Mouse (Mus musculus) Muller cell, postnatal 12 days (primary cell): ENCODE data around the gene Myom1.

Experiments
- DNase-seq: peaks from one replicate; pipeline ENCODE4 v3.0.0-alpha.2; 2015; ENCODE audit errors: inconsistent ontology term

Gene Myom1

DNA sequence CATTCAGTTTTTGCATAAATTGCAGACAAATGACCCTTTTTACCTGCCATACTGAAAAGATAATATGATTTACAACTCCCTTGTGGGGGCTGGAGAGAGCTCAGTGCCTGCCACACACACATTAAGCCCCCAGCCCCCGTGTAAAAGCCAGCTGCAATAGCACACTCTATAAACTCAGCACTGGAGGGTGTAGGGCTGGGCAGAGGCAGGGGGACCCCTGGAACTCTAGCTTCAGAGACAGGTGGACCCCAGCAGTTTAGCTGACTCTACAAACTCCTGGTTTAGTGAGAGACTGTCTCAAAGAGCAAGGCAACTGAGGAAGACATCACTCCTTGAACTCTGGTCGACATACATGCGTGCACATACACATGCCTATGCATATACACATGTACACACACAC, 55.3 kb downstream of the Myom1 start:
- no peak for DNase-seq

DNA sequence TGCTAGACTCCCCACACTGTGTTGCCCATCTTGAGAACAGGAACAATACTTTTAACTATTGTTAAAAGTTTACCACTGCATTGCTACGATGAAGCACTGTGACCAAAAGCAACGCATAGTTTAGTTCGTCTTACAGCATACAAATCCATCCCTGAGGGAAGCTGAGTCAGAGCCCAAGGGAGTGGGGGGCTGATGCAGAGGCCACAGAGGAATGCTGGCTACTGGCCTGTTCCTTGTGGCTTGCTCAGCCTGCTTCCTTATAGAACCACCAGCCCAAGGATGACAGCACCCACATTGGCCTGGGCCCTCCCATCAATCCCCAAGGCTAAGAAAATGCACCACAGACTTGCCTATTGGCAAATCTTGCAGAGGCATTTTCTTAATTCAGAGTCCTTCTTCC, 56.8 kb downstream of the Myom1 start:
- peak; percentile 56 for DNase-seq

DNA sequence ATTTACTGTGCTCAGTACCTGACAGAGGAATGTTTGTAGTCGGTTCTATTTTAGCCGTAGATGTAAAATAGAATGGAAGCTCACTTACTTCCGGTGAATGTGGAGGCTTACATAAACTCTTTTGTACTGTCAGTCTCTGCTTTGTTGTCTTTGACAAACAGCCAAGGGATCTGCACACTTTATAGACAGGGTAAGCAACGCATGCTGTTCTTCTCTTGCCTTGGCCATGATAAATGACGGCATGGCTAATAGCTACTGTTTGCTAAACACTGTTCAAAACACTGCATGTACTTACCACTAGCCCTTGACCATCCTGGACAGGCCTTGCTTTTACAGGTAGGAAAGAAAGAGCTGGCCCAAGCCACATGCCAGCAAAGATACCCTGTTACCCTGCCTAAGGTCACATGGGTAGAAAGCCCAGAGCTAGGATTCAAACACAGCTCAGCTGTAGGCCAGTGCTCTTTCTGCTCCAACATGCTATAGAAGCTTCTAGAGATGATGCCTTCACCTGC, 59.7 kb downstream of the Myom1 start:
- DNase-seq = no peak

DNA sequence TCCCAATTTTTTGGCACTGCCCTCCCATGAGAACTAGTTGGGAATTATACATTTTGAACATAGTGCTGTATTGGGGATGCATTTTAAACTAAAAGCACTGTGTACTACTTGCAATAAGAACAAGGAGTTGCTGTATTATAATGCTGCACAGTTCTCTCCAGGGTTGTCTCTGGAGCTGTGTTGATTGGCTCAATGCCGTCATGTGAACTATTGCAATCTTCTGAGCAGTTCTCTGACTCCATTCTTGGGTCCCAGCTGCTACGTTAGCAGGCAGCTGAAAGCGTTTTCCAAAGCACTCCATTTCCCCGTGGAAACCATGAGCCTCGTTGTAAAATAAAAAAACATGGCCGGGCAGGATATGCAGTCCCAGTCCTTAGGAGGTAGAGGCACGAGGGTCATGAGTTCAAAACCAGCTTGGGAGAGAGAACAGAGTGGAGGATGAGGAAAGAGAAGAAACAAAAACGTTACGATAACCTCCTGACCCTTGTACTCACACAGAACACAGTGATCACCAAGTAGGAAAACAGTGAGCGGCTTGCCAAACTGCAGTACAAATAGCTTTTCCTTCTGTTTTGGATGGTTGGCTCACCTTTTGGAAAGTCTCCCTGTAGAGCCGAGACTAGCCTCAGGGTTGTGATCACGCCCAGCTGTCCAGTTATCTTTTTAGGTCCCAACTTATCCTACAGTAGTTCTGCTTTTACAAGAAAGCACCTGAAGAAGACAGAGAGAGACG, 60.6 kb downstream of the Myom1 start:
- DNase-seq = no peak

DNA sequence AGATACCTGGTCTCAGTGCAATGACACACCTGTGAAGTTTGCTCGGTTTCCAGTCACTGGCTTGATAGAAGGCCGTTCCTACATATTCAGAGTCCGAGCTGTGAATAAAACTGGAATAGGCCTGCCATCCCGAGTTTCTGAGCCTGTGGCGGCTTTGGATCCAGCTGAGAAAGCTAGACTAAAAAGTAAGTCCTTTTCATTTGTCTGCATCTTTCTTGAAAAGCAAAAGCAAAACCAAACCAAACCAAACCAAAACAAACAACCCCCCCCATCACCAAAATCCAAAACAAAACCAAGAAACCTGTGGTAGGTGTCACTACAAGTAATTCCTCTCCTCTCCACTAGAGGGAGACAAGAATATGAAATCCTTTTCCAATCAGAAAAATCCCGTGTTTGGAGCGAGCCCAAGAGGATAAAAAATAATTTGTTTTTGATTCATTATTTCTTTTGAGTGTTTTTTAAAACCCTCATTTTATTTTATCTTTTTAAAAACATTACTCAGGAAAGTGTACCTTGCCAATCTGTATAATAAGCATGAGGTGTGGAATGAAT, 62.1 kb downstream of the Myom1 start:
- no peak for DNase-seq

DNA sequence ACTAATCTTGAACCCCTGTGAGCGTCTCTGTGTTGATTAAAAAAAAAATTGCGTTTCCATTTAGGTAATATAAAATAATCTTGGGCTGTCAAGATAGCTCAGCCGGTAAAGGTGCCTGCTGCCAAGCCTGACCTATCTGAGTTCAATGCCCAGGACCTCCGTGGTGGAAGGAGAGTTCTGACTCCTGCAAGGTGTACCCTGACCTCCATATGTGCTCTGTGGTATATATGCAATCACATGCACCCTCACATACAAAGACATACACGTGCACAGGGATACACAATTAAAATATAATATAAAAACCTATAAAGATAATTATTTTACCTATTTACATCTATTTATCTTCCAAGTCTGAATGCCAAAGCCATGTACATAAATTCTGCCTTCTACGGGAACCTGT, 62.7 kb downstream of the Myom1 start:
- DNase-seq = no peak

DNA sequence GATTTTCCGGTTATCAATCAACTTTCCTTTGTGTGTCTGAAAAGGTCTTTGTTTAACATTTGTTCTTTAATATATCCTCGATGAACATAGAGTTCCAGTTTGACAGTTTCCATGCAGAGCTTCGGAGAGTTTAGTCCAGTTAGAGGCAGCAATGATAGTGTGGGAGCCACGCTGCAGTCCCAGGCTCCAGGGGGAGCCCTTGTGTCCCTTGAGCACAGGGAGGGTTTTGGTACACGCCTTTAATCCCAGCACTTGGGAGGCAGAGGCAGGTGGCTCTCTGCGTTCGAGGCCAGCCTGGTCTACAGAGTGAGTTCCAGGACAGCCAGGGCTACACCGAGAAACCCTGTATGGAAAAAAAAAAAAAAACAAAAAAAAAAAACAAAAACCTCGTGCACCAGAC, 66.7 kb downstream of the Myom1 start:
- DNase-seq = no peak

DNA sequence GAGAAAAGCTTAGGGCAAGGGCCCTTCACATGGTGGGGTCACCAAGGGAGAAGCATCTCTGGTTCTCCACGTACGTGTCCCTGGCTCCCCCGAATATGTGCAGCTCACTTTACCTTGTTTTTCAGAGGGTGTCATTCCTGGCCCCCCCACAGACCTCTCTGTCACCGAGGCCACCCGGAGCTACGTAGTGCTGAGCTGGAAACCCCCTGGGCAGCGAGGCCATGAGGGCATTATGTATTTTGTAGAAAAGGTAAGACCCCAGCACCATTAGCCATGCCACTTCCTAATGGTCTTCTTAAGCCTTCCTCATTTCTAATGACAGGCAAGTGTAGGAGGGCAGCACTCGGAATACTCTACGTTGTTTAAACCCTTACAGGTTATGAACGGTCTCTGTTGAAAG, 69.5 kb downstream of the Myom1 start:
- DNase-seq = no peak

DNA sequence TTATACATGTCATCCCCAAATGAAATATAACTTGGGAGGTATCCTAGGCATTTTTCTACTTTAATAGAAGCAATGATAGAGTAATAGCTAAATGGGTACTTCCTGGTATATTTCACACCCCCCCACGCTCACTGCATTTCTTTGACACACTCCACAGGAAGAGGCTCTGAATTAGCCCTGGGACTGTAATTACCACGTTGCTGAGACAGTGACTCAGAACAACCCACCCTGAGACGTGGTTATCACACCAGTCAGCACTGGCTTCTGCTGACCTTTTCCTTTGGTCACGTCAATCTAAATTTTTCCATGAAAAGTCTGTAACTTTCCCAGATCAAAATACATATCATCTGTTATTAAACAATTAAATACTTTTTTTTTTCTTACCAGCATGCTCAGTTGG, 72.0 kb downstream of the Myom1 start:
- DNase-seq = no peak

DNA sequence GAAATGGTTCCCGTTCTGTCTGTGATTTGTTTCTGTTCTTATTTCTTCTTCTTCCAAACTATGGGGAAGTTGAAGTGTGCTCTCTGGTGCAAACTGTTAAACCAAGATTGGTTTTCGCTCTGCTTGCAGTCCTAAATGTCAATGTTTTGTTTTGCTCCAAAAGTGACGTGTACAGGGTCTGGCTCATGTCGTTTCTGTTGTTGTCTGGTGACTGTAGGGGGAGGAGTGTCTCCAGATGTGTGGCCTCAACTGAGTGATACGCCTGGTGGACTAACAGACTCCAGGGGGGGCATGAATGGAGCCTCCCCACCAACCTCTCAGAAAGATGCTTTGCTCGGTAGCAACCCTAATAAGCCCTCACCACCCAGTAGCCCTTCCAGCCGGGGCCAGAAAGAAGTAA, 79.6 kb downstream of the Myom1 start:
- DNase-seq = no peak

DNA sequence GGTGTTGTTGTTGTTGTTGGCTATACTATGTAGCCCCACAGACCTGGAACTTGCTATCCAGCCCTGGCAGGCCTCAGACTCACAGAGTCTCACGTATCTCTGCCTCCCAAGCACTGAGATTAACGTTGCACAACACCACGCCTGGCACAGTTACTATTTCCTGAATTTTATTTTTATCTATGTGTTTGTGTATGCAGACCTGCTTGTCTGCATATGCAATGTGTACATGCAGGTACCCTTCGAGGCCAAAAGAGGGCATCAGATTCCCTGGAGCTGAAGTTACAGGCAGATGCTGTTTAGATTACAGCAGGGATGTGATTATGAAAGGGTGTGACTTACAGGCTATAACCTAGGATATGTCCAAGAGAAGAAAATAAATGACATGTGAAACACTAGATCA, 84.5 kb downstream of the Myom1 start:
- no peak for DNase-seq

DNA sequence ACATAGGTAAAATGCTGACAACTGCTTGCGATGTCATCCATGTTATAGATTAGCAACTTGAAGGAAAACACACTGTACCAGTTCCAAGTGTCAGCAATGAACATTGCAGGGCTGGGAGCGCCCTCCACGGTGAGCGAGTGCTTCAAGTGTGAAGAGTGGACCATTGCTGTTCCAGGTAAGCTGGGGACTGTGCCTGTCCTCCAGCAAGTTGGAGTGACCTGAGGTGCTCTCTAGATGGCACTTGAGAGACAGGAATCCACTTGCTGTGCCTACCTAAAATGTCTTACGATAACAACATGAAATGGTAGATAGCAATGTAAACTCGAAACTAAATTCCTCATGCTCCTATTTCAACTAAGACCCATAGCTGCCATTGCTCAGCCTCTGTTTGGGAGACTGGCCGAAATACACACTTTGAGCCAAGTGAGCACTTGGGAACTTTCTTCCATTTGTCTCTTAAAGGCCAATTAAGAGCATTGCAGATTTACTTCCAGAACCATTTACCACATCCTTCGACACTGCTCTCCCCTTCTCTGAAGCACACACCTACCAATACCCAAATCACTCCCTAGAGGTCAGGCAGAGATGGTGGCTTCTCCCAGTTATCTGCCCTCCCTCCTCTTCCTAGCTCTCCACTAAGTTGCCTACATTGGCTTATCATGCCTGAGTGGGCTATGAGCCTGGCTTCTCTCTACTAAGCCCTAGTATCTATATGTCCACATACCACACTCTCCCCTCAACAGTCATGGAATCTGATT, 85.1 kb downstream of the Myom1 start:
- no peak for DNase-seq

DNA sequence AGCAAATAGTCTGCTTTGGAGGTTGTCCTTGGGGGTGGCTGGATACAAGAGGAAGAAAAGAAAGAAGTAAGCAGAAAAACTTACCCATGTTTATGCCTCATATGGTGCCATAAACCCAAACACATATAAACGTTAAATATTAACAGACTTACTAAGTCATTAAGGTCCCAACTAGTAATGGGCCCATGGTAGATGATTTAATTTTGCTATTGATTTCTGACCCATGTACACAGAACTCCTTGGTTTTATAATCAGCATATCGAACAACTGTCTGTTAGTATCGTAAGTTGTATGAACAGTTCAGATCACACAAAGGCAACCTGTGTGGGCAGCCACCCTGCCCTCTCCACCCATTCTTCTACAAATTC, 85.7 kb downstream of the Myom1 start:
- DNase-seq = no peak

DNA sequence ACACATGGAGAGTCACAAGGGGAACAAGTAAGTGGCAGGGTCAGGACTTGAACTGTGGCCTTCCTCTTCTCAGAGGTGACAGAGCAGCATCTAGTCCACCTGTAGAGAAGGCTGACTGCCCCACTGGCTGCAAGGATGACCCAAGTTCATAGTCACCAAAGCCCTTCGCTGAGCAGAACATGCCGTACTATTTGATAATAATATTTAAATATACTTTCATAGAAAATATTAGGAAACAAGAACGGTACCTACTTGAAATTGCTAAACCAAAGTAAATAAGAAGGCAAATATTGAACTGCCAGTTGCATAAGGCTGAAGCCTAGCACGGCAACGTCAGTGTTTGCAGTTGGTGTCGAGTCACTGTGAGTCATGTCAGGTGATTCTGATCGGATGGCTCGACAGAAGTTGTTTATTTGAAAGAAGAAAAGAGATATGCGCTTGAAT, 86.6 kb downstream of the Myom1 start:
- DNase-seq = no peak

DNA sequence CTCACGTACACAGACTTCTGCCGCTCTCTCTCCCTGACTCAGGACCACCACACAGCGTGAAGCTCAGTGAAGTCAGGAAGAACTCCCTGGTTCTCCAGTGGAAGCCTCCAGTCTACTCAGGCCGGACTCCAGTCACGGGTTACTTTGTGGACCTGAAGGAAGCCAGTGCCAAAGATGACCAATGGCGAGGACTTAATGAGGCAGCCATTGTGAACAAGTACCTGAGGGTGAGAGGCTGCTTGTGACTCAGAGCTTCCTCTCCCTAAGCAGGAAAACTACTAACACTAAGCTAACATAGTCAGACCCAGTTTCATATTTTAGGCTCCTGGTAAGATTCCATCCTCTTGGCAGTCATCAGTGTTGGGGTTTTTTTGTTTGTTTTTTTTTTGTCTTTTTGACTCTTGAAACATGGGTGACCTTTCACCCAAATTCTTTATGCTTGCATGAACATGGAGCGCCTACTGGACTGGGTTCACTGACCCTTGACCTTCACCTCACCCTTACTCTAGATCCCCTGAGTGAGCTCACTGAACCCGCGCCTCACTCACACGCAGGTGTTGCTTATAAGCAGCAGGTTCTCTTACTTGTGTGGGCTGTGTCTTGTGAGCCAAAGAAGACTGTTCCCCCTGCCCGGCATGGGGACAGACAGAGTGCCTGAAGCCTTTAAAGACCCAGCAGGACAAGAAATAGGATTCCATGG, 87.5 kb downstream of the Myom1 start:
- DNase-seq = no peak

DNA sequence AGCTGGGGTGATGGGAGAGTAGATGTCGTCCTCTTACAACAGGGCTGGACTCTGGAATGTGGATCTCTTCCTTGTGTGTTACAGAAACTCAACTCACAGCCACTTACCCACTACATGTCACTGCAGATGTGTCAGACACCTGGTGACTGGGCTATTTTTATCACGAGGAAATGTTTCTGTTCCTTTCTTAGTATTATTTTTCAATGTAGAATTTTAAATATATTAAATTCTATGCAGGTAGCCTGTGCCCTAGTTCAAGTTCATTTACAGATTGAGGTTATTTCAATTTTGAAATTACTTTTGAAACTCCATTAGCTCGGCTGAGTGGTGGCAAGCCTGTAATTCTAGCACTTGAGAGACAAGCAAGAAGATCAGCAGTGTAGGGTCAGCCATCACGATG, 88.6 kb downstream of the Myom1 start:
- DNase-seq = no peak

DNA sequence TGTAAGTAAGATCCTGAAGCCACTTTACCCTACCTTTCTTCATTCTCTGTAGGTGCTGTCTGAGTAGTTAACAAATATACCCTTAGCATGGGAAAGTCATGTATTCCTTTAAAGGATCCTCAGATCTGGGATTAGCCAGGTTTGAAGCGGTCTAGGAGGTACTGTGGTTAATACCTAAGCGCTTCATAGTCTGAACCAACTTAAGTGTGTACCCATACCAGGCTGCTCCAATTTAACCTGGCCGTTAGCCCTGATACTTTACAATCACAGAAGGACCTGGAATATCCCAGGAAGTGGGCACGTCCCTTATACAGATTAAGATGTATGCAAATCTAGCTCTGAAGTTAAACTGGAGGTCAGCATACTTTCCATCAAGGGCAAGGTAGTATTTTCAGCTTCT, 89.9 kb downstream of the Myom1 start:
- no peak for DNase-seq

DNA sequence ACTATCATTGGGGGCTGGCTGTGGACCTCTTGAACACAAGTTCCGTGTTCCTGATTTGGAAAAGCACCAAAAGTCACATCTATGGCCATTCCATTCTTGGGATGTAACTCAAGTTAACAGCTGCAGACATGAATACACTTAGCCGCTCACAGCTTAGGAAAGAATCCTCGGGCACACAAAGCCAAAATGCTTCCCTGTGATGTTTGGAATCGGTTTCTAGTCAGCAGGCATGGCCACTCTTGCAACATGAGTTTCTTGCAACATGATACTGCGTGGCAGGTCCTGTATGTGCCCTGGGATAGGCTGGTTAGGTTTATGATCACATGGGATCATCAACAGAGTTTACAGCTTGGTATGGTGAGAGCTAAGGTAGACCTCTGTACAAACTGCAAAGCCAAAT, 91.4 kb downstream of the Myom1 start:
- DNase-seq = no peak

DNA sequence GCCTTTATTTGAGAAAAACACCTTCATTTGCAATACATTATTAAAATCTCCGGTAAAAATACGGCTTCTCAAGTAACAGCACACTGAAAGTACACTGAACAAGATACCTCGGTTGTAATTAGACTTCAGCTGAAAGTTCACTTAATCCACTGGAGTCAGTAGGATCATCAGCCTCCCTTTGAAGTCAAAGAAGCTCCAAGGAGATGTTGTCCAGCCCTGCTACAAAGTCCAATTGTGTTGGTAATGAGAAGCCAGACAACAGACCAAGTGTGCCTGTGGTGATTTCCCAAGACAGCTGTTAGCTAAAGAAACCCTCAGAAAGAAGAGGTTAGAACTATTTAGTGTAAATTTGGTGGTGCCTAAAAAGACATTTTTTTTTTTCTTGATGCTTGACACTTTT, 92.0 kb downstream of the Myom1 start:
- DNase-seq = no peak

DNA sequence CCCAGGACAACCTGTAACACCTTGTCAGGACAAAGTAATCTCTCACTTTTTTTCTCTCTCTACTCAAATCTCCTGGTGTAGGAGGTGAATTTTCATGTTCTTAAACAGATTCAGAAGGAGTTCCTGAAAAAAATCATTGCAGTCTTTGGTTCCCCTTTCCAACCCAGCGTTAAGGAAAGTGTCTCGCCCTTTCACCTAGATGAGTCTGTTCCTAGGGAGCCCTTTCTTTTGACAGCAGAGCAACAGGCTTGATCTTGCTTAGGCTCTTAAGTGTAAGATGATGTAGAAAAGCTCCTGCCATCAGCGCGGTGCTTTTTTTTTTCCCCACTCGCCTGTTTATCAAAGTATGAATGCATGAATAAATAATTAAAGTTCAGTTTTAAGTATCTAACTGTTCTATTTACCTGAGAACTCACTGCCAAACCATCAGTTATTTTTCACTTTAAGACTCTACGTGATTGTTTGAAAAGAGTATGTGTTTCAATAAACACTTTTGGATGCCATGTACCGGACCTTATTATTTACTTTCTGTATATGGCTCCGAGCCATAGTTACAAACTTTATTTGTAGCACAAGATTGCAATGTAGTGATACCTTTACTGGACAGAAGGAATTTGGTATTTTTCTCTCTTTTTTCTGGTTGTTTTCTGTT, 94.2 kb downstream of the Myom1 start:
- no peak for DNase-seq

DNA sequence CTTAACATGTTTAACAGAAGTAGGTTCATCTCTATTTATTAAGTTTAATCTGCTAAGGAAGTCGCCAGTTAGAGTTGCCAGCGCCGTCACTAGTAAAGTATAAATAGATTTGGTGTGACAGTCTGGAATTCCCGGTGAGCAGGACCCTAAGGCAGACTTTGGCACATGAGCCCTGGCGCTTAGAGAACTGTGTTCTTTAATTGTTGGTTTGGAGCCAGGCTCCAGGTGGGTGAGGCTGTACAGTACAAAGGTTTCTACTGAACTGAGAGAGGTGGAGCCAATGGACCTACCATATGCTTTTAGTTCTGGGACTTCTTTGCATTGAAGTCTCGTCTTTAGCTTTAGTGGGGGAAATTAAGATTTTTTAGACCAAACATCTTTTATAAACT, 94.8 kb downstream of the Myom1 start:
- no peak for DNase-seq

DNA sequence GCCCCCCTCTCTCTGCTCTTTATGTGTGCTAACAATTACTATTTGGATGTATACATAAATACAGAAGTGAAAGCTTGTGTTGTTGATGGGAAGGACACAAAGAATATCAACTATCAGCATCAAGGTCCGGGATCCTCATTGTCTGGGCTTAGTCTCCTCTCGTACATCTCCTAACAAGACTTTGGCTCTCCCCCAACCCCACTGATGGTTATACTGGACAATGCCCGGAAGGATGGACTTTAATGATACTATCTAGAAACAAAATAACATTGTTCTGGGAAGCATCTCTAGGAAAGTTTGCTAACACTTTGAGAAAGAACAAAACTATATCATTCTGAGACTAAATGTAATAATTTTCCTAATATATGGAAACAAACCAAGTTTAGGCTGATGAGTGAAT, 96.2 kb downstream of the Myom1 start:
- DNase-seq = no peak
